Mouse (Mus musculus) forebrain, postnatal 0 days (tissue): ENCODE measurements around the gene Wdr70. TPM values are rescaled to one million over a fixed set of nuclear protein-coding genes. Genes with fewer than 3 reads are reported as not detected.

Source experiments
- ATAC-seq: fragments of 200-750 bp; cut with Nextera tagmentation; 2 replicates; pipeline ENCODE4 v1.8.0; 2017; ENCODE audit warnings: mild to moderate bottlenecking, moderate library complexity
- DNase-seq: peaks from one replicate; pipeline ENCODE4 v3.0.0-alpha.2; 2015
- H3K27ac ChIP-seq: fragments of 300-500 bp; sonication (generic); 2 replicates; pipeline ENCODE4 v1.5.1; 2014; ENCODE audit warnings: low read depth, mild to moderate bottlenecking, antibody characterized with exemption, low read length, moderate library complexity, mixed read lengths
- H3K27me3 ChIP-seq: fragments of 300-500 bp; sonication (generic); 2 replicates; pipeline ENCODE4 v1.6.1; 2014; ENCODE audit warnings: mild to moderate bottlenecking, low read length, mixed read lengths; ENCODE audit not compliant: insufficient read depth
- H3K36me3 ChIP-seq: fragments of 300-500 bp; sonication (generic); 2 replicates; pipeline ENCODE4 v1.6.1; 2014; ENCODE audit warnings: mild to moderate bottlenecking, moderate library complexity; ENCODE audit not compliant: insufficient read depth
- H3K4me1 ChIP-seq: fragments of 300-500 bp; sonication (generic); 2 replicates; pipeline ENCODE4 v1.6.1; 2014; ENCODE audit warnings: antibody characterized with exemption; ENCODE audit not compliant: insufficient read depth
- H3K4me2 ChIP-seq: fragments of 300-500 bp; sonication (generic); 2 replicates; pipeline ENCODE4 v1.6.1; 2014; ENCODE audit warnings: low read depth, mild to moderate bottlenecking, moderate library complexity
- H3K4me3 ChIP-seq: fragments of 300-500 bp; sonication (generic); 2 replicates; pipeline ENCODE4 v1.5.1; 2014; ENCODE audit warnings: low read depth, low read length, mixed read lengths
- H3K9ac ChIP-seq: fragments of 300-500 bp; sonication (generic); 2 replicates; pipeline ENCODE4 v1.6.1; 2014; ENCODE audit warnings: mild to moderate bottlenecking
- H3K9me3 ChIP-seq: fragments of 300-500 bp; sonication (generic); 2 replicates; pipeline ENCODE4 v1.6.1; 2016; ENCODE audit warnings: low read length
- CTCF ChIP-seq: sonication (generic); IDR thresholded peaks from 2 replicates; pipeline ENCODE4 v1.5.1; 2016; ENCODE audit warnings: antibody characterized with exemption, control low read depth, low read depth
- WGBS: fragments of 180-500 bp; shearing (Covaris S2); extraction: QIAGEN DNeasy Blood & Tissue Kit; methylation state at CpG from one replicate; pipeline ENCODE4 v1.1.7; 2014; 5-methylcytosine and 5-hydroxymethylcytosine counted together
- polyA plus RNA-seq: library from polyadenylated mRNA; unstranded; fragments of >200 nt; fragmentation: Nextera tagmentation; extraction: Ambion mirVana; gene quantifications from 2 replicates; pipeline ENCODE4 v1.2.1, GENCODE M21; 2015
- total RNA-seq: library from RNA; depleted of rRNA; stranded (reverse); fragments of >200 nt; gene quantifications from 2 replicates; pipeline ENCODE4 v1.2.3, GENCODE M21; 2014; rRNA removed

Wdr70 gene
- 57.9 and 66.8 TPM in 2 replicates for total RNA-seq
- 63.8 and 71.3 TPM in 2 replicates for polyA plus RNA-seq

DNA sequence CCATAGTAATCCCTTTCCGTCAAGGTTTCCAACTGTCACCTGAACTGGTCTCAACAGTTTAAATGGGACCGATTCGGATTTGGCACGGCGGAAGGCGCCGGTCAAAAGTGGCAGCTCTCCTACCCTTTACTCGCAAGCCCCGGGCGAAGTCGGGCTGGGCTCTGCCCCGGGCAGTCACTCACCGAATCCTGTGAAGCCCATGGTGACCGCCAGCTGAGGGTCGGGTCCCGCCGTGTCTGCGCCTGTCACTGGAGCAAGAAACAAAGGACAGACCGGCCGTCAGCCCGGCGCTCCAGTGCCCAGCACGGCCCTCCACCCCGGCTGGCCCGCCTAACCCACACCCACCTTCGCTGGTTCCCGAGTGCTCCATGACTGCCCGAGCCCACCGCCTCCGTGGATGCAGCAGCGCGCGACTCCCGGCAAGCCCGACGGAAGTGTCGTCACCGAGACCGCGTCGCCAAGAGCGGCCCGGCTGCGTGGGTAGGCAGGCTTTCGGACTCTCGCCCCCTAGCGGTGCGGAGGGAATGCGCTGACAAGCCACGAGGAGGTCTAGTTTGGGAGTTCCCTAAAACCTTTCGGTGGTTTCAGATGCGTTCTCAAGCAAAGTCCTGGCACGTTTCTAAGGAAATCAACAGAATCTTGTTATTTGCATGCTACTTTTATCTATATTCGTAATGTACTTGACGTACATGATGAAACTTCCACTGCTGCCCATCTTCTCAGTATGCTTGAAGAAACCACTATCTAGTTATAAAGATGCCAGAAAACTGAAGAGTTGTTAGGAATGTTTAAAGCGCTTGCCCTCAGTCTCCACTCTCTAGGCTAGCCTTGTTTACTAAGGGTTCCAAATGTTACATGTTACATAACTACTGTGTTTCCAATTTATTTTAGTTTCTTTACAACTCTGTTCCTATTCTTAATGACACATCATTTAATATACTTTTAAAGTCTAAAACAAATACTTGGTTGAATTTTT, at the start of gene Wdr70:
Gene Wdr70, minus strand, starts transcription at position 436 of the 976 bp plus-strand sequence.
- Histone ChIP-seq H3K4me3 (peak within 1 kb of the TSS; percentile 82), H3K4me1 (no peaks in the 10 kb centered on the region), H3K4me2 (peak within 1 kb of the TSS; percentile 55), H3K9ac (peak within 1 kb of the TSS; percentile 80), H3K36me3 (peaks cover 15% of the 10 kb centered on the region), H3K27me3 (no peaks in the 10 kb centered on the region), H3K27ac (peak within 1 kb of the TSS; percentile 50), H3K9me3 (no peaks in the 10 kb centered on the region)
- TF ChIP-seq CTCF = peak; percentile 99
- DNase-seq (peak; percentile 97), ATAC-seq (peak; percentile 98)
- 2% methylated on average over 56 of the region's 56 CpGs for WGBS

DNA sequence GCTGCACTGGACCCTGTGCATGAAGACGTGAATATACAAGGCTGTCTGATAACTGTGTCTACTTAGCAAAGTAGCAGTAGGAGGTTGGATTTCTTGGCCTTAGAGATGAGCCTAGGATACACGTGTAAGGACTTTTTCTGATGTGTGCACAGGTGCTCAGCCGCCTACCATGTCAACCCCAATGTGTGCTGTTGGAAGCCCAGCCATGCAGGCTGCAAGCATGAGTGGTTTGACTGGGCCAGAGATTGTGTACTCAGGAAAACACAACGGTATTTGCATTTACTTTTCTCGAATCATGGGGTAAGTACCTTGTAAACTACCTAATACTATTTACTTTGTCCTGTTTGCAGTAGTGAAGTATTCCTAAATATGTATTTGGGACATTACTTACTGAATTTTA, 36.6 kb upstream of the Wdr70 start:
- Histone ChIP-seq H3K9ac (no peak overlapping the region), H3K4me2 (no peak overlapping the region), H3K27ac (no peak overlapping the region), H3K36me3 (peaks cover 65% of the 10 kb centered on the region), H3K4me1 (no peaks in the 10 kb centered on the region), H3K27me3 (no peaks in the 10 kb centered on the region), H3K4me3 (no peak overlapping the region), H3K9me3 (no peaks in the 10 kb centered on the region)
- no peak for ATAC-seq
- DNase-seq = no peak
- no peak for TF ChIP-seq CTCF
- WGBS = 93% methylated on average over 5 of the region's 5 CpGs

DNA sequence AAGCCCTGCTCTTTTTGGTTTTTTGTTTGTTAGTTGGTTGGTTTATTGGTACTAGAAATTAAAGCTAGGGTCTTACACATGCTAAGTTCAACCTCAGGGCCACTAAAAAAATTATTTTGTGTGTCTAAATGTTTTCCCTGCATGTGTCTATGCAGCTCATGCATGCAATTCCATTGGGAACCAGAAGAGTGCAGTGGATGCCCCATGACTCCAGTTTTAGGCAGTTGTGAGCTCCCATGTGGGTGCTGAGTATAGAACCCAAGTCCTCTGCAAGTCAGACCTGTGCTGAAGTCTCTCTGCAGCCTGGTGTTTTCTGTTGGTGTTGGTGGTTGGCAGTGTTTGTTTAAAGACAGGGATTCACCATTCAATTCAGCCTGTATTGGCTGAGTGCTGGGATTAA, 32.8 kb upstream of the Wdr70 start:
- Histone ChIP-seq H3K4me1 (no peaks in the 10 kb centered on the region), H3K4me3 (no peak overlapping the region), H3K9me3 (no peaks in the 10 kb centered on the region), H3K36me3 (peaks cover 68% of the 10 kb centered on the region), H3K27me3 (no peaks in the 10 kb centered on the region), H3K9ac (no peak overlapping the region), H3K27ac (no peak overlapping the region), H3K4me2 (no peak overlapping the region)
- DNase-seq (no peak), ATAC-seq (no peak)
- no peak for TF ChIP-seq CTCF

GRCm38 (mm10) chr15:8131268-8131667, 32.3 kb upstream of the Wdr70 start:
- Histone ChIP-seq H3K36me3 (peaks cover 68% of the 10 kb centered on the region), H3K4me3 (no peak overlapping the region), H3K9ac (no peak overlapping the region), H3K27ac (no peak overlapping the region), H3K9me3 (no peaks in the 10 kb centered on the region), H3K27me3 (no peaks in the 10 kb centered on the region), H3K4me2 (no peak overlapping the region), H3K4me1 (no peaks in the 10 kb centered on the region)
- TF ChIP-seq CTCF = no peak
- 96% methylated on average over 3 of the region's 3 CpGs for WGBS
- ATAC-seq = no peak
- DNase-seq = no peak

DNA sequence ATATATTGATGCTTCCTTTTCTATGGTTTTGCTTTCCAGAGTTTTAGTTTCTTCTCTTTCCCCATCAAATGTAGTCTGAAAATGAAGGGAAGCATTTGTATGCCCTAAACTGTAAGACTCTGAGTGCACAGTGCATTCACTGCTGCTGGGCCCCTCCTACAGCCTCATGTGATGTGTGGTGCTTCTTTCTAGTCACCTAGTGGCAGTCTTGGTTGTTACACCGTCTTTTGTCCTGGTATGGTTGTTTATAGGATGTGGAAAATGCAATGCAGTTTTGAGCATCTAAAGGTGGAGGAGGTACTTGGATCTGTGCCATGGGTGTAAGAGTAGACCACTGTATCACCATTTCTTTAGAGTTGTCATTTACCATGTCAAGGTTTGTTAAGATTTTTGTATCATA, 30.3 kb upstream of the Wdr70 start:
- Histone ChIP-seq H3K27me3 (no peaks in the 10 kb centered on the region), H3K4me1 (no peaks in the 10 kb centered on the region), H3K9ac (no peak overlapping the region), H3K27ac (no peak overlapping the region), H3K9me3 (no peaks in the 10 kb centered on the region), H3K36me3 (peaks cover 62% of the 10 kb centered on the region), H3K4me2 (no peak overlapping the region), H3K4me3 (no peak overlapping the region)
- DNase-seq (no peak), ATAC-seq (no peak)
- 73% methylated on average over 1 of the region's 1 CpGs for WGBS
- TF ChIP-seq CTCF = no peak

GRCm38 (mm10) chr15:8109782-8110181, 10.8 kb upstream of the Wdr70 start:
- Histone ChIP-seq H3K27ac (no peak overlapping the region; the same call in 1 of the 2 replicates), H3K36me3 (peaks cover 15% of the 10 kb centered on the region), H3K4me2 (peak overlapping the region; percentile 77), H3K4me1 (peaks cover 11% of the 10 kb centered on the region), H3K27me3 (no peaks in the 10 kb centered on the region), H3K4me3 (peak overlapping the region; percentile 62), H3K9me3 (no peaks in the 10 kb centered on the region), H3K9ac (peak overlapping the region; percentile 69)
- ATAC-seq (no peak), DNase-seq (no peak)
- TF ChIP-seq CTCF = no peak
- WGBS = 3% methylated on average over 8 of the region's 8 CpGs
